Mouse (Mus musculus): Measurements from ENCODE around the gene 1700016C15Rik.

The 1700016C15Rik gene

GRCm38 (mm10) chr1:177796193-177796939 lies 66.8 kb downstream of the 1700016C15Rik start, which contains the start of gene Adss:
TSS of gene Adss (minus strand) at chr1:177796511.
- in situ Hi-C loops (cut with MboI, MseI), result loop anchor here (5.0 to 25.0 kb wide), 3 partner anchors 181 to 1909 kb away; partner anchors contain the start of genes Desi2 and Exo1

- in situ Hi-C loops (cut with MboI, MseI), result loop anchor here (5.0 to 25.0 kb wide), 3 partner anchors 180 to 1910 kb away; partner anchors contain the start of genes Desi2 and Exo1
Observed at GRCm38 (mm10) chr1:177797151-177797755, 67.6 kb downstream of the 1700016C15Rik start.
